Mouse (Mus musculus) naive thymus-derived CD4-positive, alpha-beta T cell, adult 5 months (primary cell): ENCODE results near the gene Gnl3. TPM values are rescaled to one million over a fixed set of nuclear protein-coding genes. Genes with fewer than 3 reads are reported as not detected.

Experiments used
- polyA plus RNA-seq: library from polyadenylated mRNA; unstranded; fragments of 100-300 nt; shearing (Covaris generic); gene quantifications from one replicate; pipeline ENCODE4 v1.2.1, GENCODE M21; 2017

Gnl3 gene
- polyA plus RNA-seq: 134 TPM

DNA sequence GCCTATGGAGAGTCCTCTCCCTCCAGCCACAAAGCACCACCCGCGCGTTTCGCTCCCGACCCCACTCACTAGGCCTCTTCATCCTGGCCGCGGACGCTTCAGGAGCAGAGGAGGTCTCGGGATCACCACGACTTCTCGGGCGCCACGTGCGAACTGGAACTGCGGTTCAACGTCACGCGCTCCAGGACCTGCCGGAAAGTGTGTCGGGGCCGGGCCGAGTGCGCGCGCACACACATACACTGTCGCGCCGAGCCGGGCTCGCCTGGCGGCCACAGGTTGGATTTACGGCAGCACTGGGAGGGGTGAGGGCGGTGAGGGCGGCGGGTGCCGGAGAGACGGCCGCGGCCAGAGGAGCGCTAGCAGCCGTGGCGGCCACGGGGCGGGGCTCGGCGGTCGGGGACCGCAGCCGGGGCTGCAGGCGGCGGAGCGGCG is at the start of gene Gnl3, which contains the start of gene Pbrm1:
Gene Gnl3 (minus strand): TSS at position 293 of the 432 bp plus-strand sequence.
Gene Pbrm1 (plus strand): TSS at position 279 of the 432 bp plus-strand sequence.

GRCm38 (mm10) chr14:31001307-31002205 is 17.4 kb downstream of the Gnl3 start, which contains the start of the genes Glt8d1 and Spcs1:
Gene Glt8d1, plus strand, starts transcription at chr14:31001400.
Gene Spcs1, minus strand, starts transcription at chr14:31001672.

Other genes starting within 250 kb of the Gnl3 start
- gene Tmem110, start 193.6 kb downstream of the Gnl3 start, polyA plus RNA-seq: 23.2 TPM
- gene Mustn1, start 140.0 kb downstream of the Gnl3 start, polyA plus RNA-seq: 0.66 TPM
- gene Itih4, start 132.7 kb downstream of the Gnl3 start, polyA plus RNA-seq: not detected
- not detected for gene Itih3, start 95.4 kb downstream of the Gnl3 start, polyA plus RNA-seq
- gene Itih1, start 75.9 kb downstream of the Gnl3 start, polyA plus RNA-seq: not detected
- gene Nek4, start 67.8 kb downstream of the Gnl3 start, polyA plus RNA-seq: 2.8 TPM
- gene Glt8d1, start 17.8 kb downstream of the Gnl3 start, polyA plus RNA-seq: 8.1 TPM
- gene Spcs1, start 17.5 kb downstream of the Gnl3 start, polyA plus RNA-seq: 160 TPM
- gene Pbrm1, start within 50 bp of the Gnl3 start, polyA plus RNA-seq: 181 TPM
- 63.6 TPM for gene Smim4, start 109.8 kb upstream of the Gnl3 start, polyA plus RNA-seq
- gene Nt5dc2, start 111.9 kb upstream of the Gnl3 start, polyA plus RNA-seq: 0.71 TPM
- gene Stab1, start 149.5 kb upstream of the Gnl3 start, polyA plus RNA-seq: 0.25 TPM
- not detected for gene Tnnc1, start 189.2 kb upstream of the Gnl3 start, polyA plus RNA-seq
- 291 TPM for gene Nisch, start 197.8 kb upstream of the Gnl3 start, polyA plus RNA-seq
- not detected for gene Sema3g, start 198.7 kb upstream of the Gnl3 start, polyA plus RNA-seq
- gene Phf7, start 232.2 kb upstream of the Gnl3 start, polyA plus RNA-seq: 8.5 TPM
- gene Bap1, start 232.3 kb upstream of the Gnl3 start, polyA plus RNA-seq: 108 TPM